Mouse (Mus musculus): ENCODE measurements around the gene Trio.

Trio gene

DNA sequence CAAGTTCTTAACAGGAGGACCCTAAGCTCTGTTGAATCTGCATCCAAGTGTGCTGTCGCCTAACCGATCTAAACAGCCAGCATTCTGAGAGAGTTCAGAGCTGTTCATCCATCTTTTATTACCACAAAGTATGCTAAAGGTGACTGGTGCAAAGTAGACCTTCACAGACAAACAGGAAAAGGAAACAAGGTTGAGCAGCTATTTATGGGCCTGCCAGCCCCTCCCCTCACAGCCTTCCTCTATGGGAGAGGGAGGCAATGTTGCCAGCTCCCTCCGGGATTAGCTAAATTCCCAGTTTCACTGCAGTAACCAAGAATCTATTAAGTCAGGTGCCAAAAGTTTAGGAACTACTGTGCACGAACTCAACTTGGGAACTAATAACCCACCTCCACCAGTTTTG, 24.3 kb downstream of the Trio start:
- ChIA-PET POLR2A (interaction anchor here in 1 of 4 experiments (0.6 kb wide), 1 partner anchor 78 kb away, joined by 3 read pairs; no protein-coding TSS in a partner anchor), CTCF (no interaction called here)

DNA sequence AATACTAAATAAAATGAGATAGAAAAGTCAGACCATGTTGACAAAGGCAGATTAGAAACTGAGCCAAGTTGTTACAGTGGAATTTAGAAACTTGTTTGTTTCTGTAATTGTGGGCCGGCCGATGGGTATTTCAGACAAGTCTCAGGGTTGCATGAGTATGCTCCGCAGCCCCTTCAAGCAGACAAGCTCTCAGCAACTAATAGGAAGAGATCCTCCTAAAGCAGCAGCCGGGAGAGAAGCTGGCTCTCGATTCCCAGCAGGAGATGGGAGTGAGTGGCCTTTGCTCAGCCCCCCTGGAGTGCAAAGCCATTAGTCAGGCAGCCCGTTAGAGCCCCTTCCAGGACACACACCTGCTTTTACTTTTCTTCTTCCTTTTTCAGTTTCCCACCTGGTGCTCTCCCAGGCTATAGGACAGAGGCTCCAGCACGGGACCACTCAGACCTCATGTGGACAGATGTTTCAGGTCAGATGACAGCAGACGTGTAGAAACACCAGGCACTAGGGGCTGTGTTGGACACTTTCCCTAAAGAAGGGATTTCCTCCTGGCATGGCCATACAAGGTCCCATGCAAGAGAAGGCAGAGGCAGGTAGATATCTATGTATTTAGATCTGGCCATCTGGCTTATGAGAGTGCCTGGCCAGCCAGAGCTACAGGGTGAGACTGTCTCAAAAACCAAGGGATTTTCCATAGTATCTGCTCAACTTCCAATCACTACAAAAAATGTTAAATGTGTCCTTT, 26.9 kb downstream of the Trio start:
- CTCF ChIA-PET = interaction anchor here in 2 of 4 experiments (0.7 to 1.5 kb wide), 3 partner anchors 80 to 158 kb away, joined by 3 to 4 read pairs (median 3); no protein-coding TSS in a partner anchor
- POLR2A ChIA-PET = interaction anchor here in 3 of 4 experiments (0.6 to 1.4 kb wide), 5 partner anchors 30 to 100 kb away, joined by 3 to 6 read pairs (median 3); no protein-coding TSS in a partner anchor

- ChIA-PET POLR2A (no interaction called here), CTCF (interaction anchor here in 1 of 4 experiments (1.5 kb wide), 1 partner anchor 79 kb away, joined by 4 read pairs; no protein-coding TSS in a partner anchor)
Measured at GRCm38 (mm10) chr15:27997917-27998316, 27.7 kb downstream of the Trio start.

DNA sequence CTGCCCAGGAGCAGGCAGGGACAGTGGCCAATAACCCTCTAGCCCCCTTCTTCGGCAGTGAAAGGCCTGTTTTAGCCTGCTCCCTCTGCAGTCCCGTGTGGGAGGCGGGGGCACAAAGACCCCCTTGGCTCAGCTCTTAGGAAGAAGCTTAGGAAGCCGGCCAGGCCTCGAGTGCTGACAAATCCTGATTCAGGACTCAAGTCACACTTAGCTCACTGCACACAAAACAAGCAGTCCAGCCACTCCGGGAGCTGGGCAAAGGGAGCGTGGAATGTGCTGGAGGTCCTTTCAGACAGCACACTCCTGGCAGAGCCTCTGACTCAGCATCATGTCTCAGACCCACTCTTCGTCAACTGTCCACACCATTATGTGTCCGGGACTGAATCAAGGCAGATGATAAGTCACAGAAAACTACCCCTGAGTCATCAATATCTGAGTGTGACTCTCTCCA, 28.2 kb downstream of the Trio start:
- CTCF ChIA-PET = no interaction called here
- POLR2A ChIA-PET = interaction anchor here in 1 of 4 experiments (0.8 kb wide), 1 partner anchor 184 kb away, joined by 3 read pairs; no protein-coding TSS in a partner anchor

DNA sequence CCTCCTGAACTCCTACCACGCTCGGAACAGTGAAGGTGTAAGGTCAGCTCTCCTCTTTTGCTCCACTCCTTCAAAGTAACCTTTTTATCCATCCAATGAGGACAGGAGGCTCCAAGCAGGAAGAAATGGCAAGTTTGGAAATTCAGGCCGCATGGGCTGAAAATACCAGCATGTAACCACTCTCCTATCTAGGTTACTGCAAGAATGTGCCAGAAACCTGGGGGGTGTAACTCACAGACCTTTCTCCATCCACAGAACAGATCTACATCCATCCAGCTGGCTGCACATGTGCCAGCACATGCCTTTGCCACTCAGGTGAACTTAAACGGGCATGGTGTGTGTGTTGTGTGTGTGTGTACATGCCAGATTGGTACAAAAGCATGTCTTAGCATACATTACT, 28.9 kb downstream of the Trio start:
- ChIA-PET CTCF (no interaction called here), POLR2A (interaction anchor here in 2 of 4 experiments (0.5 to 0.8 kb wide), 2 partner anchors 76 to 185 kb away, joined by 3 to 4 read pairs; no protein-coding TSS in a partner anchor)

DNA sequence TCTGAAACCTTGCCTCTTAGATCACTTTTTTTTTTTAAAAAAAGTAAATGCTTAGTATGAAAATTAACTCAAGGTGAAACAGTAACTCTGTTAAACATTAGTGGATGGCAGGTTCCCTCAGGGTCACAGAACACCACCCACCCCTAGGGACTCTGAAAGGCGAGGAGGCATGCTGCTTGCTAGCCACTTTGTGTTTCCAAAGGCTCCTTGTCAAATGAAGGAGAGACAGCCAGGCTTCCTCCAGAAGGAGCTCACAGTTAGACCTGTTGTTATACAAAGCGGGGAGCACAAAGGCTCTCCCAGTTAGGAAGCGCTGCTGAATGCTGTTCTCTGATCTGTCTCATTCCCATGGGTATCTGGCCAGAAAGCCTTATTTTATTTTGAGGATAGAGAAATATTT, 30.2 kb downstream of the Trio start:
- CTCF ChIA-PET = interaction anchor here in 2 of 4 experiments (0.7 kb wide), 3 partner anchors 29 to 90 kb away, joined by 3 to 5 read pairs (median 4); no protein-coding TSS in a partner anchor
- POLR2A ChIA-PET = interaction anchor here (0.6 to 3.8 kb wide), 11 partner anchors 8 to 76 kb away, joined by 3 to 25 read pairs (median 4); partner anchors contain the start of gene Trio (in 1 of the 4)

DNA sequence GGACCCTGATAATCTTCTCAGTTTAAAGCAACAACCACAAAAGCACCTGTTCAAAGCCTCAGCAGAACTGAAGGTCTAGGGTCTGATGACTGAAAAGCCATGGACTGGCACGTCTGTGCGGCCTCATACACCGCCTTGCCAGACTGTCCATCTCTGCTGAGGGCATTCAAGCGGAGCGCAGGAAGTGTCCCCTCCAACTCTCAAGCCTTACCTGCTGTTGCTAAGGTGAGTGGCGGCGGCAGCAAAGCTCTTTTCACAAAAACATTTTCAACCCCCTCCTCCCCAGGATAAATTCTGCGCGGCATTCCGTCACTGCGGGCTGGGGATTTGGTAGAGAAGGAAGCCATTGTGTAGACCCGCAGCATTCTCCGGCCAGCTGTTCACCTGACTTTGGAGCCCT, 30.8 kb downstream of the Trio start:
- ChIA-PET CTCF (interaction anchor here in 1 of 4 experiments (0.7 kb wide), 1 partner anchor 271 kb away, joined by 4 read pairs; no protein-coding TSS in a partner anchor), POLR2A (interaction anchor here (0.6 to 3.8 kb wide), 14 partner anchors 9 to 110 kb away, joined by 3 to 25 read pairs (median 4); partner anchors contain the start of gene Trio (in 1 of the 4))

- CTCF ChIA-PET = interaction anchor here in 2 of 4 experiments (0.6 to 1.1 kb wide), 2 partner anchors 34 to 74 kb away, joined by 3 read pairs; no protein-coding TSS in a partner anchor
- POLR2A ChIA-PET = interaction anchor here (1.0 to 3.8 kb wide), 8 partner anchors 15 to 32 kb away, joined by 3 to 25 read pairs (median 4); partner anchors contain the start of gene Trio (in 1 of the 4)
Measured at GRCm38 (mm10) chr15:27993528-27993927, 32.1 kb downstream of the Trio start.

DNA sequence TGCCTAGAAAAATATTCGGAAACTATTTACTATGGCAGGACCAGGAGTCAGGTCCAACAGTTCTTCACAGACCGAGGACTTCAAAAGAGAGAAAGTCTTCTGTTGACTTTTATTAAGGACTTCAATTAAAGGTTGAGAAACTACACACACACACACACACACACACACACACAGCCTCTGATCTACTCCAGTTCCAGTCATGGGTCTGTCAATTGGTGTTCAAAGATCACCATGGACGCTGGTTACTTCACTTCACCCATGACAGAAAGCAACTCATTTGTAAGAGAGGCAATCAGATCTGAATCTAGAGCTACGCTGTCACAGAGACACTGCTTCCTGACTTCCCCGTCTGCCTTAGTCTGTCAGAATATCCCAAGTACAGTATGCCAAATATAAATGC, 33.1 kb downstream of the Trio start:
- ChIA-PET CTCF (interaction anchor here in 3 of 4 experiments (0.6 to 1.1 kb wide), 3 partner anchors 33 to 73 kb away, joined by 3 to 5 read pairs (median 3); no protein-coding TSS in a partner anchor), POLR2A (interaction anchor here (0.7 to 3.8 kb wide), 8 partner anchors 14 to 33 kb away, joined by 4 to 25 read pairs (median 6); partner anchors contain the start of gene Trio (in 1 of the 4))

- POLR2A ChIA-PET = interaction anchor here (0.5 to 3.3 kb wide), 6 partner anchors 12 to 66 kb away, joined by 3 to 11 read pairs (median 4); no protein-coding TSS in a partner anchor
Measured at GRCm38 (mm10) chr15:27991892-27992593, 33.6 kb downstream of the Trio start.

GRCm38 (mm10) chr15:27991066-27991701, 34.5 kb downstream of the Trio start:
- POLR2A ChIA-PET = interaction anchor here in 3 of 4 experiments (0.6 to 3.3 kb wide), 7 partner anchors 11 to 802 kb away, joined by 3 to 11 read pairs (median 3); no protein-coding TSS in a partner anchor
- CTCF ChIA-PET = interaction anchor here in 2 of 4 experiments (0.6 to 1.2 kb wide), 3 partner anchors 72 to 191 kb away, joined by 3 to 7 read pairs (median 4); no protein-coding TSS in a partner anchor

More at GRCm38 (mm10) chr15:27991892-27992593, 33.6 kb downstream of the Trio start:
- CTCF ChIA-PET = interaction anchor here in 1 of 4 experiments (1.2 kb wide), 1 partner anchor 190 kb away, joined by 3 read pairs; no protein-coding TSS in a partner anchor

- POLR2A ChIA-PET = no interaction called here
- CTCF ChIA-PET = interaction anchor here in 1 of 4 experiments (1.1 kb wide), 1 partner anchor 68 kb away, joined by 3 read pairs; no protein-coding TSS in a partner anchor
Measured at GRCm38 (mm10) chr15:27987979-27988378, 37.7 kb downstream of the Trio start.

DNA sequence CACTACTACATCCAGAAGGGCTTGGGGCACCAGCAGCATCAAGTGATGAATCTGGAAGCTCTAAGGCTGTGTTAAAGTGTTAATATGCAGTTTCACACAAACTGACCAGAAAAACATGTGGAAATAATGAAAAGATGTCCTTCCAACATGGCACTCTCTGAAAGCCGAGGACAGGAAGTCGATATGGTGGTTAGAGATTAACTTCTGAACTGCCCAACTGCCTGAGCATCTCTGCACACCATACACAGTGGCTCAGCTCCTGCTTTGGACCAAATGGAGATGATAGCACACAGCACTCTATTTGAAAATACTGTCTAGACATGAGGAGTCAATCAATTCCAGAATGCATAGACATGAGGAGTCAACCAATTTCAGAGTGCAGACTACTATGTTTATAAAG, 40.8 kb downstream of the Trio start:
- CTCF ChIA-PET = interaction anchor here in 1 of 4 experiments (0.6 kb wide), 1 partner anchor 65 kb away, joined by 6 read pairs; no protein-coding TSS in a partner anchor
- POLR2A ChIA-PET = interaction anchor here in 1 of 4 experiments (2.0 kb wide), 1 partner anchor 17 kb away, joined by 6 read pairs; no protein-coding TSS in a partner anchor

DNA sequence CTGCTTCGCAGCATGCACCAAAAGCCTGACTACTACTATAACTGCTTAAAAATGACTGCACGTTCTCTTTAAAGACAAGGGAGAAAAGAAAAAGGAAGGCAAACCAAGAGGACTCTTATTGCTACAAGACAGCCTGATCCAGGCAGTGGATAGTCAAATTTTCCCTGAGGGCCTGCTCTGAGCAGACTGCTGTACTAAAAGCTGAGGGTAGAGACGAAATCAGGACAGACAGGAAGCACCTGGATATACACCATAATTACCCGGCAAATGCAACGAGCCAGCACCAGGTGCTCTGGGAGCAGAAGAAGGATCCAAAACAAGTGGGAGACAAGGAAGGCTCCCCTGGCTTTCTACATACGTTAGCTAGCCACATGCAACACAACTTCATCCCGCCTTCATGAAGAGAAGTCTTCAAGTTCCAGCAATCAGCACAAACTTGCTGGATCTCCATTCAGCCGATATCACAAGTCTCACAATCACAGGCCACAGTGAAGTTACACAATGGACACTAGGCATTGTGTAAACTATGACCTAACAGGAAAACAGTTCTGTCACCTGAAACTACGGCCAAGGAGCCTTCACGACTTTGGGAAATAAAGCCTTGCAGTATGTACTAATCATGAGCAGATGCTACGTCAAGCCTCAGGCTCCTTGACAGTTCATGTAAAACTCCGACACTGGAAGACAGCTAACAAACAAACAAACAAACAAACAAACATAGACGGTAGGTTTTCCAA, 43.7 kb downstream of the Trio start:
- ChIA-PET POLR2A (no interaction called here), CTCF (no interaction called here)

GRCm38 (mm10) chr15:27981258-27981657, 44.4 kb downstream of the Trio start:
- ChIA-PET CTCF (no interaction called here), POLR2A (interaction anchor here in 1 of 4 experiments (2.4 kb wide), 1 partner anchor 13 kb away, joined by 10 read pairs; no protein-coding TSS in a partner anchor)

DNA sequence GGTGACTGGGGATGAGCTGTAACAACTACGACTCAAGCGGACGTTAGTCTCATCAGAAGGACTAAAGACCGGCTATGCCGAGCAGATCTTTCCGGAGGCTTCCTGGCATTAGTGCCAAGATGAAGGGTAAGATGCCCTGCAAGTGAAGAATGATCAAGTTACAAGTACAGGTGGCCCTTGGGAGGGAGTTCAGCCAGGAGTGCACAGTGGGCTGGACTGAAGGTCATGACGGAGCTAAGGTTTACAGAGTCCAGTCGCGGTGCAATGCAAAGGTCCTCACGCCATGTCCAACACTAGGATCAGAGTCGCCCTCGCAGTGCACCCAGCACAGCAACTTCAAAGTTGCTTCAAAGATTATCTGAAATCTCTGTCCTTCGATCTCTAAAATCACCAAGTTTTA, 45.2 kb downstream of the Trio start:
- CTCF ChIA-PET = interaction anchor here in 1 of 4 experiments (0.6 kb wide), 1 partner anchor 57 kb away, joined by 4 read pairs; no protein-coding TSS in a partner anchor
- POLR2A ChIA-PET = interaction anchor here in 2 of 4 experiments (1.1 to 2.4 kb wide), 3 partner anchors 11 to 12 kb away, joined by 3 to 10 read pairs (median 10); no protein-coding TSS in a partner anchor

DNA sequence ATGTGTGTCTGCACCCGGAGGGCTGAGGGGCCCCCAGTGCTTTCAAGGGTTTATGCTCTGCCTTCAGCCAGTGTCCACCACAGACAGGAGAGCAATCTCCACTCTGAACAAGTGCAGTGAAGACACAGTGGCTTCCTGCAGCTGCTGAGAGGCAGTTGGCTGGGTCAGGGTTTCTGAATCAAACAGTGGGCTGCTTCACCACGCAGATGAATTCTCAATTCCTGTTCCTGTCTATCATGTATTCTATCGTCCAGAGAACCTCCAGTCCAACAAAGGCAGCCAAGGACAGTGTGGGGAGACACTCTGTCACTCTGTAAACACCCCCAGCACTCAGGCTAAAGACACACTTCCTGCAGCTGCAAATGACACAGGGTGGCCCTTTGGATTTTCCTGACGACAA, 48.7 kb downstream of the Trio start:
- ChIA-PET CTCF (no interaction called here), POLR2A (no interaction called here)
